ENCODE assay signal across 35 mouse cellular contexts in the genomic region with DNA sequence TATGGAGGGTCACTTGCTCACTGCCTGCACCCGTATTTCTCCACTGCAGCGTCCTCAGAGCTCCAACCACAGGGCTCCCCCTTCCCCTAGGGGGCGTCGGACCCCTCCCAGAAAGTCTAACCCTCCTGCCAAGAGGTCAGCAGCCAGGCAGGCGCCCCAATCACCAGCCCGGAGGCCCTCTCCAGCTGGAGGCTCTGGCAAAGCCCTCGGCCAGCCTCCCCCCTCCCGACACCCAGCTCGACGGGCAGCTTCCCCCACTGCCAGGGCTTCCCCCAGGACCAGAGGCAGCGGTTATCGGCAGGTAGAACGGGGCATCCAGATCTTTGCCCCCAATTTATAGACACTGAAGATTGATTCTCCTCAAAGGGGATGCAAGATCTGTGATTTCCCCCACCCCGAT.
"Had no signal": no experiment of that assay in that cellular context is flagged by ENCODE, and none has a peak within 500 bp of the region (broad histone marks: within the 10 kb centered on the region; RNA-seq: fewer than 3 reads in every experiment).

No protein-coding gene starts in this region.

- H3K4me3 ChIP-seq: heart, embryonic 10.5 days; heart, embryonic 12.5 days; heart, embryonic 13.5 days; heart, embryonic 15.5 days; hindbrain, embryonic 10.5 days; hindbrain, embryonic 12.5 days; hindbrain, embryonic 13.5 days; hindbrain, embryonic 15.5 days; intestine, embryonic 15.5 days; kidney, embryonic 15.5 days; layer of hippocampus, adult 2 months; left cerebral cortex, adult 2 months had no signal

- H3K36me3 ChIP-seq: heart, embryonic 10.5 days; heart, embryonic 12.5 days; heart, embryonic 13.5 days; heart, embryonic 15.5 days; hindbrain, embryonic 12.5 days; intestine, embryonic 15.5 days; kidney, embryonic 15.5 days had no signal

- H3K9ac ChIP-seq: heart, embryonic 12.5 days; heart, embryonic 13.5 days; heart, embryonic 15.5 days; hindbrain, embryonic 12.5 days; hindbrain, embryonic 13.5 days; hindbrain, embryonic 14.5 days; hindbrain, embryonic 15.5 days; intestine, embryonic 15.5 days; kidney, embryonic 15.5 days had no signal

- H3K27ac ChIP-seq: heart, embryonic 10.5 days; heart, embryonic 13.5 days; heart, embryonic 15.5 days; hindbrain, embryonic 10.5 days; hindbrain, embryonic 12.5 days; hindbrain, embryonic 13.5 days; hindbrain, embryonic 14.5 days; hindbrain, embryonic 15.5 days; hindbrain, postnatal 0 days; intestine, embryonic 15.5 days; kidney, embryonic 15.5 days; kidney, postnatal 0 days; layer of hippocampus, adult 2 months; left cerebral cortex, adult 2 months had no signal

- DNase-seq: heart, postnatal 10 days; heart, postnatal 36 days; heart, postnatal 4 days; kidney, adult 11 months; kidney, adult 18-20 months; kidney, adult 2 months; kidney, adult 8-10 months; kidney, adult 9 months; kidney, postnatal 10 days; kidney, postnatal 14 days; kidney, postnatal 25 days; kidney, postnatal 36 days; kidney, postnatal 4 days; layer of hippocampus, adult 9-11 months; layer of hippocampus, postnatal 36 days had no signal

- H3K9me3 ChIP-seq: hindbrain, embryonic 15.5 days; intestine, embryonic 15.5 days had no signal

- H3K4me2 ChIP-seq: heart, embryonic 11.5 days; heart, embryonic 12.5 days; heart, embryonic 13.5 days; heart, embryonic 15.5 days; hindbrain, embryonic 12.5 days; hindbrain, embryonic 13.5 days; hindbrain, embryonic 14.5 days; hindbrain, embryonic 15.5 days; intestine, embryonic 15.5 days; kidney, embryonic 15.5 days had no signal

- H3K4me1 ChIP-seq: heart, embryonic 12.5 days had no signal

- ATAC-seq: hindbrain, embryonic 16.5 days; hindbrain, postnatal 0 days; inflammation-experienced regulatory T-cells, adult 6 months; intestine, embryonic 15.5 days; intestine, embryonic 16.5 days; intestine, postnatal 0 days had no signal

- H3K27me3 ChIP-seq: hindbrain, embryonic 15.5 days had no signal
